Mouse (Mus musculus) left cerebral cortex, adult 18-20 months (tissue): ENCODE results near the gene Dglucy. TPM values are rescaled to one million over a fixed set of nuclear protein-coding genes. Genes with fewer than 3 reads are reported as not detected.

Source experiments
- DNase-seq, 2 experiments: peaks; one replicate each; pipeline ENCODE4 v3.0.0; 2021 to 2022; ENCODE audit warnings: low spot score in 2 of 2, mixed read lengths in 1 of 2
- total RNA-seq, 2 experiments: library from RNA; stranded (reverse); gene quantifications; 2 replicates each; pipeline ENCODE4 v1.2.3; 2021

The Dglucy gene
- total RNA-seq, 2 experiments from 2014 or later = 9.0 to 13.0 TPM

DNA sequence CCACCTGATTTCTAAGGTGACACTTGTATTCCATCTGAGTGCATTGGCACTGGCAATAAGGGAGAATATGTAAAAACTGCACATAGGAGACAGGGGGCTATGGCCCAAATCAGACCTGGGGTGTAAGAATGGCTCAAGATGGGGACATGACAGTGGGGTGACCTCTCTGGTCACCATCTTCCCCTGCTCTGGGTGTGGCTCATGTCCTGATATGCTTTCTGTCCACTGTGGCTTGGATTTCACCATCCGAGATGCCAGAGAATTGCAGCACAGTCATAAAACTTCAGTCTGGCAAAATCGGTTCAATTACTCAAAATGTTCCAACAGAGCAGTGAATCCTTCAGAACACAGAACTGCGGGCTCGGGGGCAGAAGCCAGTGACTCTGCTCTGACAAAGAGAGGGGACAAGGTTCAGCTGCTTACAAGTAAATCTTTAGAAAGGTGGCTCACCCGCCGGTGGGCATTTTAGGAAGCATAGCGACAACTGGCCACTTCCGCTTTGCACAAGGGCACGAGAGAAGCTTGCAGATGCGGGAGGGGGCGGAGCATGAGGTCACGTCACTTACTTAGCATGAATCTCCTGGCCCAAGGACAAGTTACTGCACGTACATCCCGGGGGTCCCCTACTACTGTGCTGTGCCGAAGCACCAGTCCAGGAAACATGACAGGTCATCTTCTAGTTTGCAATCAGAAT is 145.9 kb downstream of the Dglucy start:
- no peak for DNase-seq

DNA sequence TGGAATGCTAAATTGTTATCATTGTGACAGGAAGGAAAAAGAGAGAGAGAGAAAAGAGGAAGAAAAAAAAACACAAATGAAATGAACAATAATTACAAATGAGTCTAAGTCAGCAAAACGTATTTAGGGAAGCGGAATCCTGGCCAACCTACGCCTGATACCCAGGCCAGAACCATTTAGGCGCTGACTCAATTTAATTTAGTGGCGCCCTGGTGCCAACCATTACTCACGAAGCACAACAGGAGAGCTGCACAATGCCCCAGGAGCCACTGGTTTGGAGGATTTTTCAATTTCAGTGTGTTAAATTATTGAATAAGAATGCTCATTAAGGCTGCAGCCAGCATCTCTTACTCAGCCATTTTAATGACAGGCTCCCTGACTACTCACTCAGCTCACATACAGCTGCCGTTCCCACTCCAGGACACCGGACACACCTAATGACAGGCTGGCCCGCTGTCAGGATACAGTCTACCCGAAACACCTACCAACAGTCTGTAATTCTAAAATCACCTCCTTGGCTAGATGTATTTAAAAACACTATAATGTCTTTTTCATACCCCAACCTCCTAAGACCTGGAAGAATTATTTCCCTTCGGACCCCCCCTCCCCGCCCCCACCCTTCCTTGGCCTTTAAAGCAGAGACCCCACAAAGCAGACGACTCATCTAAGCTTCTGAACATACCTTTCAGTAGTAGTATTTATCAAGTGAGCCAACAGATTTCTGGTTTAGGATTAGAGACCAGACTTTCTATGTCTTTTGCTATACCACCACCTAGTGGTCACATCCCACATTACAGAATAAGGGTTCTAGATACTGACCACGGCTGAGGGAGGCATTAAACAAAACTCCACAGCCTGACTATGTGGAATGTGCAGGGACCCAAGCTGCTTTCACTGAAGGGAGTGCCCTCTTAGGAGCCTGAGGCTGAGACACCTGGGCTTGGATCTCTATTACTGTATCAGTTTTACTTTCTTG is 147.1 kb downstream of the Dglucy start:
- peak; percentile 59 to 82 for DNase-seq

- no peak for DNase-seq
Observed at GRCm38 (mm10) chr12:100928286-100928685, 149.4 kb downstream of the Dglucy start.

GRCm38 (mm10) chr12:100931653-100932052 is 152.8 kb downstream of the Dglucy start:
- no peak for DNase-seq

DNA sequence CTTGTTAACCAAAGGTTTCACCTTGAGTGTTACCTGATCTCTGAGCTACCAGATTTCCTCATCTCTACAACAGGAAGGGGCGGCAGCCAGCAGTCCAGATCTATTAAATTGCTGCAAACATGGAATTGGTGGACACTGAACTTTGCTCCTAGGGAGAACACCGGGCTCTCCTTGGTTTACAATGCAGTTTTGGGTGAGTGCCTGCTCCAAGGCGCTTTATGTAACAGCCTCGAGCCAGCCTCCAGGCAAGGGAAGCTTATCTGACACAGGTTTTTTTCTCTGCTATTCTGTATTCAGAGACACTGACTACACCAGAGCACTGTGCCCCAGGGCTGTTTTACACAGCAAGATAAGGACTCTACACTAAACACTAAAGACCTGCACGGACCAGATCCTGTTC is 155.9 kb downstream of the Dglucy start:
- DNase-seq = no peak

GRCm38 (mm10) chr12:100936116-100936515 is 157.3 kb downstream of the Dglucy start:
- peak; percentile 81 to 82 for DNase-seq

DNA sequence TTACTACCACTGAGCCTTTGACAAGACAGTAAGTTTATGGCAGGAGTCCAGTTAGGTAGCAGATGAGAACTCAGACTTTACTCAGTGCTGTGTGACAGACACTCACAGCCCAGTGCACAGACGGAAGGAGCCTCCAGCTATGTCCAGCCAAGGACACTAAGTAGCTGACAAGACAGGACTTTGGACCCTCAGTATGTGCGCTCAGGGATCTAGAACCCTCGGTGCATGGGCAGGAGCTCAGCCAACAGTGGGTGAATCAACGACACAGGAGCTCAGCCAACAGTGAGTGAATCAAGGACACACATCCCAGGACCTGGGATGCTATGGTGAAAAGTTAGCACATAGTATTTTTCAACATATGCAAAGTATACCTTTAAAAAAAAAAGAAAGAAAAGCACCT is 157.9 kb downstream of the Dglucy start:
- DNase-seq = no peak

- no peak for DNase-seq
Observed at GRCm38 (mm10) chr12:100937441-100938360, 158.8 kb downstream of the Dglucy start.

- DNase-seq = no peak
Observed at GRCm38 (mm10) chr12:100941361-100941760, 162.5 kb downstream of the Dglucy start.

GRCm38 (mm10) chr12:100943146-100943545 is 164.3 kb downstream of the Dglucy start:
- no peak for DNase-seq

GRCm38 (mm10) chr12:100944921-100945336 is 166.1 kb downstream of the Dglucy start:
- no peak for DNase-seq

DNA sequence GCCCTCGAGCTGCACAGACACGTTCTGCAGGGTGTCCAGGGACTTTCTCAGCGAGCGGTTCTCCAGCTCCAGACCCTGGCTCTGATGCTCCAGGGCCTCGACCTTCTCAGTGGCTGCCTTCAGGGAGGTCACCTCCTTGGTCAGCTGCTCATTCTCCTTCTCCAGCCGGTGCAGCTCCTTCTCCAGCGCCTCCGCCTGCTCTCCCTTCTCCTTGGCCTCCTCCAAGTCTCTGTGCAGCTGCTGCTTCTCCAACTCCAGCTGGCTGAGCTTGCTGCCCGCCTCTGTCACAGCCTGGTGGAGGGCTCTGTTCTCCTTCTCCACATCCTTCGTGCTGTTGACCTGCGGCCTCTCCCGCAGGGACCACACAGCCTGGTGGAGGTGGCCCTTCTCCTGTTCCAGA is 166.6 kb downstream of the Dglucy start:
- DNase-seq = no peak

- DNase-seq = no peak
Observed at GRCm38 (mm10) chr12:100945948-100946347, 167.1 kb downstream of the Dglucy start.

Other genes with a start within 250 kb of the Dglucy start
- gene Rps6ka5, start 52.1 kb upstream of the Dglucy start, total RNA-seq = 10 to 100 TPM; 22.8 to 27.7 TPM
- 10 to 100 TPM; 18.0 to 19.0 TPM for gene Gpr68, start 129.1 kb downstream of the Dglucy start, total RNA-seq
- gene Ccdc88c, start 250.0 kb downstream of the Dglucy start, total RNA-seq = 10 to 100 TPM; 19.1 to 24.0 TPM